31 mouse cellular contexts compared by ENCODE assay signal in the genomic region with DNA sequence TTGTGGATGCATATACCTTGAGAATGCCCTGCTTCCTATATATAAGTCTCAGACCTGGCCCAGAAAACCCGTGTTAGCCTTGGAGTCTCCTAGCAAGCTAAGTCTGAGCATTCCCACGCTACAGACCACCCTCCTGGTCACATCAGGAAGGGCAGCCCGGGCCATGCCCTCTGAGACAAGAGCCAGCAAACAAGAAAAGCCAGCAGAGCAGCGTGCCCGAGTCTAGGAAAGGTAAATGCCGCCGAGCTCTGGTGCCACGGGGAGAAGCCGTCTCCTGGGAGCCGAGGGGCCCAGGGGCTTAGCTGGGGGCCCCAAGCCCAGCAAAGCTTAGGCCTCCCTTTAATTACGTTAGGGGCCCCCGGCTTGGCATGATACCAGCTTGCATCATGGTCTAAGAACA. TPM values are rescaled to one million over a fixed set of nuclear protein-coding genes. Genes with fewer than 3 reads are reported as not detected.
DNase-seq lines count a peak whose midpoint lies in the region; ATAC-seq and TF ChIP-seq lines count a peak whose summit lies in the region.
"Had no signal": no experiment of that assay in that cellular context is flagged by ENCODE, and none has a peak within 500 bp of the region (broad histone marks: within the 10 kb centered on the region; RNA-seq: fewer than 3 reads in every experiment).

No protein-coding gene starts in this region.

- no peak for TF ChIP-seq POLR2A in MEL (IDR thresholded peaks at IDR 0.05; ENCODE audit: control insufficient read depth in 1 of 2, insufficient read depth in 1 of 2, low read depth in 1 of 2, low read length in 2 of 2, poor library complexity in 1 of 2)

- no peaks in the 10 kb centered on the region; the same call in 1 of the 2 replicates for H3K79me2 ChIP-seq in MEL (ENCODE audit: control insufficient read depth, insufficient read depth, low read length, poor library complexity)

- no peaks in the 10 kb centered on the region for H3K36me3 ChIP-seq in heart, embryonic 13.5 days
- H3K36me3 ChIP-seq in heart, embryonic 11.5 days (ENCODE audit: control insufficient read depth, insufficient read depth, low read length): no peaks in the 10 kb centered on the region
- H3K36me3 ChIP-seq in lung, embryonic 16.5 days (ENCODE audit: control insufficient read depth, insufficient read depth, low read length): no peaks in the 10 kb centered on the region
- no peaks in the 10 kb centered on the region for H3K36me3 ChIP-seq in lung, postnatal 0 days (ENCODE audit: insufficient read depth, low read length)
- H3K36me3 ChIP-seq in MEL (ENCODE audit: control insufficient read depth in 1 of 2, insufficient read depth in 2 of 2, low read length in 2 of 2): peaks cover 0 to 12% of the 10 kb centered on the region in 2 experiments; a peak in 2 of 4 replicates
- H3K36me3 ChIP-seq in stomach, postnatal 0 days (ENCODE audit: control insufficient read depth, insufficient read depth, low read length): no peaks in the 10 kb centered on the region
- H3K36me3 ChIP-seq in midbrain, embryonic 13.5 days: no peaks in the 10 kb centered on the region
- H3K36me3 ChIP-seq: hindbrain, embryonic 12.5 days; intestine, embryonic 15.5 days; lung, embryonic 15.5 days; midbrain, embryonic 12.5 days; neural tube, embryonic 13.5 days had no signal

- H3K4me1 ChIP-seq in heart, embryonic 13.5 days: peaks cover 5% of the 10 kb centered on the region
- H3K4me1 ChIP-seq in heart, embryonic 11.5 days (ENCODE audit: control insufficient read depth, insufficient read depth, low read length): peaks cover 4% of the 10 kb centered on the region; the same call in 1 of the 2 replicates
- peaks cover 12% of the 10 kb centered on the region for H3K4me1 ChIP-seq in lung, embryonic 16.5 days (replicated peaks; ENCODE audit: control insufficient read depth, insufficient read depth, low read length)
- H3K4me1 ChIP-seq in lung, postnatal 0 days (ENCODE audit: insufficient read depth, low read depth, low read length): peaks cover 9% of the 10 kb centered on the region; the same call in 1 of the 2 replicates
- H3K4me1 ChIP-seq in MEL (ENCODE audit: control insufficient read depth in 1 of 2, insufficient read depth in 2 of 2, low read length in 2 of 2): peaks cover 6 to 20% of the 10 kb centered on the region in 2 experiments; a peak in 3 of 4 replicates
- no peaks in the 10 kb centered on the region for H3K4me1 ChIP-seq in stomach, postnatal 0 days (replicated peaks; ENCODE audit: control insufficient read depth, insufficient read depth)
- H3K4me1 ChIP-seq in midbrain, embryonic 13.5 days (replicated peaks): no peaks in the 10 kb centered on the region
- H3K4me1 ChIP-seq: hindbrain, embryonic 12.5 days; midbrain, embryonic 12.5 days; neural tube, embryonic 13.5 days had no signal

- no peak overlapping the region for H3K9ac ChIP-seq in heart, embryonic 13.5 days
- H3K9ac ChIP-seq in heart, embryonic 11.5 days (ENCODE audit: low read depth, low read length): no peak overlapping the region
- H3K9ac ChIP-seq in lung, embryonic 16.5 days (ENCODE audit: low read length): no peak overlapping the region
- H3K9ac ChIP-seq in lung, postnatal 0 days (replicated peaks; ENCODE audit: low read depth): no peak overlapping the region
- H3K9ac ChIP-seq in MEL (ENCODE audit: control insufficient read depth, low read depth, low read length, poor library complexity, severe bottlenecking): peak overlapping the region; percentile 76
- H3K9ac ChIP-seq in stomach, postnatal 0 days (ENCODE audit: low read length): no peak overlapping the region
- H3K9ac ChIP-seq in midbrain, embryonic 13.5 days (replicated peaks): no peak overlapping the region
- H3K9ac ChIP-seq: hindbrain, embryonic 12.5 days; intestine, embryonic 15.5 days; liver, embryonic 14.5 days; lung, embryonic 15.5 days; midbrain, embryonic 12.5 days; neural tube, embryonic 13.5 days had no signal

- no peak for TF ChIP-seq RAD21 in MEL (IDR thresholded peaks at IDR 0.05; ENCODE audit: low read depth, low read length)

- no peak for TF ChIP-seq CTCF in lung, postnatal 0 days (IDR thresholded peaks at IDR 0.05)
- no peak for TF ChIP-seq CTCF in MEL (IDR thresholded peaks at IDR 0.05 in 2 of 3, conservative IDR thresholded peaks at IDR 0.05 in 1 of 3; ENCODE audit: control insufficient read depth in 1 of 3, insufficient read depth in 1 of 3, low read depth in 2 of 3, low read length in 3 of 3, poor library complexity in 1 of 3, severe bottlenecking in 1 of 3)
- TF ChIP-seq CTCF in stomach, postnatal 0 days (IDR thresholded peaks at IDR 0.05; ENCODE audit: low read depth): no peak
- TF ChIP-seq CTCF in layer of hippocampus, adult 2 months (conservative IDR thresholded peaks at IDR 0.05): no peak

- H3K27ac ChIP-seq in heart, embryonic 13.5 days (replicated peaks): no peak overlapping the region
- H3K27ac ChIP-seq in heart, embryonic 11.5 days (ENCODE audit: low read depth, low read length): no peak overlapping the region
- H3K27ac ChIP-seq in lung, embryonic 16.5 days (ENCODE audit: low read length): no peak overlapping the region
- no peak overlapping the region for H3K27ac ChIP-seq in lung, postnatal 0 days (ENCODE audit: low read length)
- peak overlapping the region; percentile 90 for H3K27ac ChIP-seq in MEL (ENCODE audit: control insufficient read depth, low read depth, low read length)
- H3K27ac ChIP-seq in stomach, postnatal 0 days (replicated peaks): peak overlapping the region; percentile 75
- H3K27ac ChIP-seq in layer of hippocampus, adult 2 months: no peak overlapping the region
- H3K27ac ChIP-seq in midbrain, embryonic 13.5 days: no peak overlapping the region
- H3K27ac ChIP-seq: gastrocnemius, adult 2 months; hindbrain, embryonic 12.5 days; hindbrain, postnatal 0 days; intestine, embryonic 15.5 days; lung, embryonic 15.5 days; midbrain, embryonic 12.5 days; neural tube, embryonic 13.5 days had no signal

- no peak for DNase-seq in lung, postnatal 0 days (ENCODE audit: low spot score)
- DNase-seq in MEL (ENCODE audit: low read depth, low spot score): no peak
- no peak for DNase-seq in stomach, postnatal 0 days (ENCODE audit: low spot score)
- DNase-seq in layer of hippocampus, adult 2 months (ENCODE audit: low spot score in 2 of 2): no peak
- DNase-seq: adrenal gland, adult 2 months; cerebellum, adult 2 months; cerebellum, postnatal 14 days; gastrocnemius, adult 2 months; heart, postnatal 36 days; kidney, adult 2 months; kidney, postnatal 36 days; layer of hippocampus, postnatal 36 days; thymus, adult 2 months; thymus, postnatal 36 days had no signal

- WGBS in heart, embryonic 13.5 days: 83% methylated on average over 12 of the region's 12 CpGs
- 84% methylated on average over 12 of the region's 12 CpGs for WGBS in heart, embryonic 11.5 days (ENCODE audit: insufficient replicate concordance)
- WGBS in lung, embryonic 16.5 days: 74% methylated on average over 12 of the region's 12 CpGs
- WGBS in lung, postnatal 0 days: 77% methylated on average over 12 of the region's 12 CpGs
- WGBS in stomach, postnatal 0 days: 61% methylated on average over 12 of the region's 12 CpGs
- WGBS in midbrain, embryonic 13.5 days: 81% methylated on average over 12 of the region's 12 CpGs

- H3K4me3 ChIP-seq in heart, embryonic 13.5 days: no peak overlapping the region
- H3K4me3 ChIP-seq in heart, embryonic 11.5 days (ENCODE audit: low read depth, low read length): no peak overlapping the region
- H3K4me3 ChIP-seq in lung, embryonic 16.5 days (ENCODE audit: low read length): no peak overlapping the region
- no peak overlapping the region for H3K4me3 ChIP-seq in lung, postnatal 0 days (ENCODE audit: low read depth, low read length)
- peak overlapping the region; percentile 53 to 62 for H3K4me3 ChIP-seq in MEL (ENCODE audit: control insufficient read depth in 1 of 2, insufficient read depth in 1 of 2, low read depth in 2 of 2, low read length in 2 of 2)
- no peak overlapping the region for H3K4me3 ChIP-seq in stomach, postnatal 0 days (ENCODE audit: low read depth, low read length)
- H3K4me3 ChIP-seq in layer of hippocampus, adult 2 months: no peak overlapping the region
- no peak overlapping the region for H3K4me3 ChIP-seq in midbrain, embryonic 13.5 days (replicated peaks)
- H3K4me3 ChIP-seq: gastrocnemius, adult 2 months; hindbrain, embryonic 12.5 days; intestine, embryonic 15.5 days; lung, embryonic 15.5 days; midbrain, embryonic 12.5 days; neural tube, embryonic 13.5 days had no signal

- peaks cover 5% of the 10 kb centered on the region; the same call in 1 of the 2 replicates for H3K27me3 ChIP-seq in heart, embryonic 13.5 days (replicated peaks)
- H3K27me3 ChIP-seq in heart, embryonic 11.5 days (ENCODE audit: control insufficient read depth, insufficient read depth, low read length): peaks cover 3% of the 10 kb centered on the region; the same call in 1 of the 2 replicates
- no peaks in the 10 kb centered on the region; the same call in 1 of the 2 replicates for H3K27me3 ChIP-seq in lung, embryonic 16.5 days (ENCODE audit: control insufficient read depth, insufficient read depth, low read depth, low read length)
- no peaks in the 10 kb centered on the region for H3K27me3 ChIP-seq in lung, postnatal 0 days (replicated peaks; ENCODE audit: insufficient read depth, low read length)
- 0 out of 4 replicates have a peak, but pooled peaks cover 0 to 2% of the 10 kb centered on the region in 2 experiments for H3K27me3 ChIP-seq in MEL (ENCODE audit: control insufficient read depth in 1 of 2, insufficient read depth in 2 of 2, low read length in 2 of 2)
- H3K27me3 ChIP-seq in stomach, postnatal 0 days (ENCODE audit: control insufficient read depth, insufficient read depth, low read length): no peaks in the 10 kb centered on the region
- no peaks in the 10 kb centered on the region for H3K27me3 ChIP-seq in midbrain, embryonic 13.5 days
- H3K27me3 ChIP-seq: intestine, embryonic 15.5 days; lung, embryonic 15.5 days; midbrain, embryonic 12.5 days; neural tube, embryonic 13.5 days had no signal

- no peak for ATAC-seq in heart, embryonic 13.5 days (ENCODE audit: extremely low read depth, insufficient number of reproducible peaks, low FRiP score, low TSS enrichment)
- ATAC-seq in heart, embryonic 11.5 days (replicated peaks; ENCODE audit: insufficient number of reproducible peaks, low FRiP score, low TSS enrichment): no peak
- ATAC-seq in lung, embryonic 16.5 days (ENCODE audit: low read depth): 0 out of 2 replicates have a peak, but pooled peaks have one; percentile 7
- ATAC-seq in lung, postnatal 0 days: no peak
- no peak for ATAC-seq in stomach, postnatal 0 days (ENCODE audit: low FRiP score, low TSS enrichment)
- ATAC-seq in midbrain, embryonic 13.5 days: no peak
- ATAC-seq: activated CD4-positive, CD25-positive, alpha-beta regulatory T cell, adult 4 months; forebrain, embryonic 16.5 days; hindbrain, postnatal 0 days had no signal

- TF ChIP-seq EP300 in lung, postnatal 0 days (IDR thresholded peaks at IDR 0.05): no peak
- TF ChIP-seq EP300 in MEL (IDR thresholded peaks at IDR 0.05; ENCODE audit: low read depth in 1 of 2, low read length in 2 of 2): no peak
- no peak for TF ChIP-seq EP300 in stomach, postnatal 0 days (optimal IDR thresholded peaks at IDR 0.05)

- no peaks in the 10 kb centered on the region for H3K9me3 ChIP-seq in heart, embryonic 13.5 days
- no peaks in the 10 kb centered on the region for H3K9me3 ChIP-seq in heart, embryonic 11.5 days (replicated peaks; ENCODE audit: control insufficient read depth, low read length)
- H3K9me3 ChIP-seq in lung, embryonic 16.5 days (ENCODE audit: control insufficient read depth, low read length): no peaks in the 10 kb centered on the region
- H3K9me3 ChIP-seq in lung, postnatal 0 days (ENCODE audit: low read length): no peaks in the 10 kb centered on the region
- no peaks in the 10 kb centered on the region for H3K9me3 ChIP-seq in MEL (replicated peaks; ENCODE audit: insufficient read depth, low read length)
- H3K9me3 ChIP-seq in stomach, postnatal 0 days (ENCODE audit: control insufficient read depth, low read length): no peaks in the 10 kb centered on the region
- no peaks in the 10 kb centered on the region for H3K9me3 ChIP-seq in midbrain, embryonic 13.5 days
- H3K9me3 ChIP-seq: hindbrain, embryonic 12.5 days; intestine, embryonic 15.5 days; lung, embryonic 15.5 days; megakaryocyte, embryonic 14.5 days; midbrain, embryonic 12.5 days; neural tube, embryonic 13.5 days had no signal

- H3K4me2 ChIP-seq in heart, embryonic 13.5 days: peak overlapping the region; percentile 57; the same call in 1 of the 2 replicates
- no peak overlapping the region for H3K4me2 ChIP-seq in heart, embryonic 11.5 days
- H3K4me2 ChIP-seq in lung, embryonic 16.5 days (ENCODE audit: low read depth, low read length): no peak overlapping the region
- no peak overlapping the region for H3K4me2 ChIP-seq in lung, postnatal 0 days (replicated peaks; ENCODE audit: low read depth, low read length)
- H3K4me2 ChIP-seq in stomach, postnatal 0 days (replicated peaks; ENCODE audit: low read depth): no peak overlapping the region
- no peak overlapping the region for H3K4me2 ChIP-seq in midbrain, embryonic 13.5 days (replicated peaks)
- H3K4me2 ChIP-seq: hindbrain, embryonic 12.5 days; intestine, embryonic 15.5 days; lung, embryonic 15.5 days; midbrain, embryonic 12.5 days; neural tube, embryonic 13.5 days had no signal

RNA-seq across cellular contexts. Expression of a gene that starts 10.0 kb away (rescaled TPM):
- polyA plus RNA-seq in heart, embryonic 13.5 days (2015; fragmentation: Nextera tagmentation; extraction: Ambion mirVana): 0.13 and 0.33 TPM in 2 replicates
- polyA plus RNA-seq in heart, embryonic 11.5 days (2014; fragmentation: Nextera tagmentation; extraction: Ambion mirVana): 0.17 and 0.23 TPM in 2 replicates
- polyA plus RNA-seq in lung, embryonic 16.5 days (2015; fragmentation: Nextera tagmentation; extraction: Ambion mirVana): 2.9 and 4.2 TPM in 2 replicates
- 9.9 and 11.7 TPM in 2 replicates for polyA plus RNA-seq in lung, postnatal 0 days (2015; fragmentation: Nextera tagmentation; extraction: Ambion mirVana)
- total RNA-seq in MEL (2012; rRNA removed): 0.08 and 0.10 TPM in 2 replicates
- polyA plus RNA-seq in MEL (2012; ENCODE audit: insufficient read depth in 1 of 2, insufficient read length in 2 of 2, low read depth in 1 of 2, low replicate concordance in 2 of 2, missing spikeins in 1 of 2): under 1 TPM in 1 of 2 experiments, not detected in 1; 0.25 TPM
- polyA plus RNA-seq in stomach, postnatal 0 days (2015; fragmentation: Nextera tagmentation; extraction: Ambion mirVana): 0.74 and 1.0 TPM in 2 replicates
- 1 to 10 TPM; 6.1 to 7.4 TPM for total RNA-seq in layer of hippocampus, adult 2 months (2021)
- 2.1 and 2.9 TPM in 2 replicates for polyA plus RNA-seq in midbrain, embryonic 13.5 days (2015; fragmentation: Nextera tagmentation; extraction: Ambion mirVana)
- total RNA-seq: adrenal gland, adult 2 months; gastrocnemius, adult 2 months; heart, postnatal 36 days had no signal
- polyA plus RNA-seq: activated CD4-positive, CD25-positive, alpha-beta regulatory T cell, adult 4 months; adrenal gland, adult 2 months; CD4-positive, CD25-positive, alpha-beta regulatory T cell, adult 4 months; forebrain, embryonic 11.5 days; limb, embryonic 11.5 days had no signal

RNA-seq across cellular contexts. Expression of a gene that starts 26.5 kb away (rescaled TPM):
- 36.6 and 37.1 TPM in 2 replicates for polyA plus RNA-seq in heart, embryonic 13.5 days (2015; fragmentation: Nextera tagmentation; extraction: Ambion mirVana)
- polyA plus RNA-seq in heart, embryonic 11.5 days (2014; fragmentation: Nextera tagmentation; extraction: Ambion mirVana): 47.2 and 49.8 TPM in 2 replicates
- 59.7 and 59.9 TPM in 2 replicates for polyA plus RNA-seq in lung, embryonic 16.5 days (2015; fragmentation: Nextera tagmentation; extraction: Ambion mirVana)
- polyA plus RNA-seq in lung, postnatal 0 days (2015; fragmentation: Nextera tagmentation; extraction: Ambion mirVana): 31.2 and 31.6 TPM in 2 replicates
- total RNA-seq in MEL (2012; rRNA removed): 57.7 and 58.4 TPM in 2 replicates
- 10 to 100 TPM in 1 of 2 experiments, not detected in 1; 75.0 TPM for polyA plus RNA-seq in MEL (2012; ENCODE audit: insufficient read depth in 1 of 2, insufficient read length in 2 of 2, low read depth in 1 of 2, low replicate concordance in 2 of 2, missing spikeins in 1 of 2)
- polyA plus RNA-seq in stomach, postnatal 0 days (2015; fragmentation: Nextera tagmentation; extraction: Ambion mirVana): 31.0 and 33.8 TPM in 2 replicates
- total RNA-seq in layer of hippocampus, adult 2 months (2021): 10 to 100 TPM; 15.5 to 17.8 TPM
- polyA plus RNA-seq in midbrain, embryonic 13.5 days (2015; fragmentation: Nextera tagmentation; extraction: Ambion mirVana): 52.2 and 53.3 TPM in 2 replicates

Comparison
In these comparisons a context has a peak if more than half of its experiments do, and no peak if none do; other contexts are left out.
1. H3K27ac ChIP-seq: peak in MEL (single experiment) and stomach, postnatal 0 days (single experiment); none in heart, embryonic 13.5 days (single experiment), heart, embryonic 11.5 days (single experiment), lung, embryonic 16.5 days (single experiment), lung, postnatal 0 days (single experiment), layer of hippocampus, adult 2 months (single experiment) and midbrain, embryonic 13.5 days (single experiment).
2. H3K4me3 ChIP-seq: peak in MEL (2 of 2); none in heart, embryonic 13.5 days (single experiment), heart, embryonic 11.5 days (single experiment), lung, embryonic 16.5 days (single experiment), lung, postnatal 0 days (single experiment), stomach, postnatal 0 days (single experiment), layer of hippocampus, adult 2 months (single experiment) and midbrain, embryonic 13.5 days (single experiment).